Mouse (Mus musculus): ENCODE results near the gene Olfr843. TPM values are rescaled to one million over a fixed set of nuclear protein-coding genes. Genes with fewer than 3 reads are reported as not detected.

Olfr843 gene
- polyA plus RNA-seq (2015; fragmentation: Nextera tagmentation; extraction: Ambion mirVana), result not detected in 2 replicates

- no peak for ATAC-seq (ENCODE audit: low read depth)
- H3K4me2 ChIP-seq, result no peak within 1 kb of the TSS
- H3K27ac ChIP-seq (replicated peaks), result no peak within 1 kb of the TSS
- no peak within 1 kb of the TSS for H3K4me3 ChIP-seq
- peaks cover 4% of the 10 kb centered on the region; the same call in 1 of the 2 replicates for H3K9me3 ChIP-seq
- H3K36me3 ChIP-seq, result no peaks in the 10 kb centered on the region
- H3K9ac ChIP-seq, result no peak within 1 kb of the TSS
- 89% methylated on average over 2 of the region's 2 CpGs for WGBS
- H3K4me1 ChIP-seq (replicated peaks), result no peaks in the 10 kb centered on the region
- H3K27me3 ChIP-seq, result no peaks in the 10 kb centered on the region
Observed at GRCm38 (mm10) chr9:19251887-19252286, at the start of gene Olfr843. TSS of gene Olfr843 (minus strand) at chr9:19251987.

Other genes with a start within 250 kb of the Olfr843 start
- gene Olfr835, start 219.3 kb downstream of the Olfr843 start, polyA plus RNA-seq (2015; fragmentation: Nextera tagmentation; extraction: Ambion mirVana), result not detected in 2 replicates
- gene Olfr836, start 131.6 kb downstream of the Olfr843 start, polyA plus RNA-seq (2015; fragmentation: Nextera tagmentation; extraction: Ambion mirVana), result not detected in 2 replicates
- gene Olfr837, start 115.7 kb downstream of the Olfr843 start, polyA plus RNA-seq (2015; fragmentation: Nextera tagmentation; extraction: Ambion mirVana), result not detected in 2 replicates
- gene Olfr839-ps1, start 74.7 kb downstream of the Olfr843 start, polyA plus RNA-seq (2015; fragmentation: Nextera tagmentation; extraction: Ambion mirVana), result not detected in 2 replicates
- not detected in 2 replicates for gene Olfr844, start 64.4 kb upstream of the Olfr843 start, polyA plus RNA-seq (2015; fragmentation: Nextera tagmentation; extraction: Ambion mirVana)
- gene Olfr845, start 84.5 kb upstream of the Olfr843 start, polyA plus RNA-seq (2015; fragmentation: Nextera tagmentation; extraction: Ambion mirVana), result not detected in 2 replicates
- not detected in 2 replicates for gene Olfr846, start 112.0 kb upstream of the Olfr843 start, polyA plus RNA-seq (2015; fragmentation: Nextera tagmentation; extraction: Ambion mirVana)
- not detected in 2 replicates for gene Olfr847, start 126.7 kb upstream of the Olfr843 start, polyA plus RNA-seq (2015; fragmentation: Nextera tagmentation; extraction: Ambion mirVana)
- not detected in 2 replicates for gene Olfr849, start 188.3 kb upstream of the Olfr843 start, polyA plus RNA-seq (2015; fragmentation: Nextera tagmentation; extraction: Ambion mirVana)
- gene Olfr850, start 226.3 kb upstream of the Olfr843 start, polyA plus RNA-seq (2015; fragmentation: Nextera tagmentation; extraction: Ambion mirVana), result not detected in 2 replicates
- not detected in 2 replicates for gene Olfr851, start 241.3 kb upstream of the Olfr843 start, polyA plus RNA-seq (2015; fragmentation: Nextera tagmentation; extraction: Ambion mirVana)

Data from neural tube, embryonic 13.5 days (tissue).